Mouse (Mus musculus) lung, postnatal 0 days (tissue): Measurements from ENCODE around the gene Safb2.

Experiments used
- CTCF ChIP-seq: IDR thresholded peaks from 2 replicates; pipeline ENCODE4 v1.5.1; 2016; ENCODE audit warnings: antibody characterized with exemption, mild to moderate bottlenecking
- EP300 ChIP-seq: IDR thresholded peaks from 2 replicates; pipeline ENCODE4 v1.6.1; 2016; ENCODE audit warnings: antibody characterized with exemption, mild to moderate bottlenecking, control low read depth

- TF ChIP-seq CTCF, result no peak
- TF ChIP-seq EP300, result no peak
Measured at GRCm38 (mm10) chr17:56559386-56559785, 25.0 kb downstream of the Safb2 start.
